Mouse (Mus musculus): ENCODE data around the gene Rprd2.

Rprd2 gene

DNA sequence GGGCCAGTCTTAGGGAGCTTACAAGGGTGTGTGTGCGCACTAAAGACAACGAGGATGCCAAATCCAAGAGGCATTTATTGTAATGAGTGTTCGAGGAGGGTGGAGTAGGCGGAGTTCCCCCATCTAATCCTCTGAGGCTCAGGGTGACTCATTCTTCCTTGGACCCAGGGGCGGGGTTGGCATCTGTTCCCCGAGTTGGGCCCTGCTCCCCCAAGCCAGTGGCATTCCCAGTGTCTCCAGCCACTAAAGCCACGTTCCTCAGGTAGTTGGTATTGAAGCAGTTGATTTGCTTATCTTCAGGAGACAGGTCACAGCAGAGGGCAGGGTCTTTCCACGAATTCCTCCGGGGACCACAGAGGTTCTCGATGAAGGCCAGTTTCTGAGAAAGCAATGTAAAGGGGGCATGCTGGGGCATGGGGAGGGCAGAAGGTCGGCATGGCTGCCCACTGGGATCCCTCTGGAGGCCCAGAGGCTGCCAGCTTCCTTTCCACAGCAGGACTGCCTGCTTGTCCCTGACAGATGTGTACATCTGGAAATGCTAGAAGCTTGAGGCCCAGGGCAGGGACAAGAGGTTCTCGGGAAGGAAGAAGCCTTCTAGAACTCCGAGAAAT, 84.5 kb downstream of the Rprd2 start:
- no peak for DNase-seq

- peak; percentile 27 to 39 for DNase-seq
Observed at GRCm38 (mm10) chr3:95732744-95733521, 85.7 kb downstream of the Rprd2 start.

- no peak for DNase-seq
Observed at GRCm38 (mm10) chr3:95732297-95732696, 86.4 kb downstream of the Rprd2 start.

GRCm38 (mm10) chr3:95731802-95732201, 86.9 kb downstream of the Rprd2 start:
- no peak for DNase-seq

- DNase-seq: no peak
Observed at GRCm38 (mm10) chr3:95730431-95730830, 88.2 kb downstream of the Rprd2 start.

GRCm38 (mm10) chr3:95728906-95729305, 89.8 kb downstream of the Rprd2 start:
- no peak for DNase-seq

GRCm38 (mm10) chr3:95726696-95727358, 91.8 kb downstream of the Rprd2 start:
- DNase-seq: no peak

GRCm38 (mm10) chr3:95725863-95726262, 92.8 kb downstream of the Rprd2 start:
- DNase-seq: no peak

- DNase-seq: no peak
Observed at GRCm38 (mm10) chr3:95722386-95722785, 96.3 kb downstream of the Rprd2 start.

GRCm38 (mm10) chr3:95718153-95718552, 100.5 kb downstream of the Rprd2 start:
- no peak for DNase-seq

DNA sequence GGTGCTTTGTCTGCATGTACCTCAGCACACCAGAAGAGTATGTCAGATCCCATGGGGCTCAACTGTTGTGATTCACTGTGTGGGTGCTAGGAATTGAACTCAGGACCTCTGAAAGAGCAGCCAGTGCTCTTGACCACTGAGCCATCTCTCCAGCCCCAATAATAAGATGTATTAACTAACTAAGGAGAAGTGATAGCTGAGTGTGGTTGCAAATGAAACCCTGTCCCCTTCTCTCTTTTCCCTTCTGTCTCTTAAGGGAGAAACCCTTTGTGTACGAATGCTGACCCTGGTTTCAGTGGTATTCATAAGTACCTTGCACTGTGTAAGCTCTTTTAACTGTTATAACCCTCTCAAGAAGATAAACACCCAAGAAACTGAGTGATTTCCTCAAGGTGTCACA, 102.6 kb downstream of the Rprd2 start:
- DNase-seq: no peak

All from kidney, adult 8-10 months (tissue).